Mouse (Mus musculus) liver, embryonic 13.5 days (tissue): ENCODE results near the gene Tmem169. TPM values are rescaled to one million over a fixed set of nuclear protein-coding genes. Genes with fewer than 3 reads are reported as not detected.

Source experiments
- ATAC-seq: fragments of 200-750 bp; cut with Nextera tagmentation; 2 replicates; pipeline ENCODE4 v1.8.0; 2017; ENCODE audit warnings: low read depth, mild to moderate bottlenecking, moderate number of reproducible peaks, moderate library complexity
- DNase-seq: peaks from one replicate; pipeline ENCODE4 v3.0.0; 2022
- H3K27ac ChIP-seq: fragments of 300-500 bp; sonication (generic); 2 replicates; pipeline ENCODE4 v1.5.1; 2015; ENCODE audit warnings: moderate library complexity, mild to moderate bottlenecking, inconsistent platforms
- H3K27me3 ChIP-seq: fragments of 300-500 bp; sonication (generic); 2 replicates; pipeline ENCODE4 v1.6.1; 2015; ENCODE audit warnings: mild to moderate bottlenecking, inconsistent platforms
- H3K36me3 ChIP-seq: fragments of 300-500 bp; sonication (generic); 2 replicates; pipeline ENCODE4 v1.6.1; 2015; ENCODE audit warnings: mild to moderate bottlenecking, inconsistent platforms
- H3K4me1 ChIP-seq: fragments of 300-500 bp; sonication (generic); replicated peaks from 2 replicates; pipeline ENCODE4 v1.6.1; 2015; ENCODE audit warnings: inconsistent platforms
- H3K4me2 ChIP-seq: fragments of 300-500 bp; sonication (generic); 2 replicates; pipeline ENCODE4 v1.6.1; 2015; ENCODE audit warnings: inconsistent platforms, mild to moderate bottlenecking, moderate library complexity
- H3K4me3 ChIP-seq: fragments of 300-500 bp; sonication (generic); replicated peaks from 2 replicates; pipeline ENCODE4 v1.5.1; 2015; ENCODE audit warnings: mild to moderate bottlenecking, inconsistent platforms
- H3K9ac ChIP-seq: fragments of 300-500 bp; sonication (generic); 2 replicates; pipeline ENCODE4 v1.6.1; 2015; ENCODE audit warnings: mild to moderate bottlenecking, inconsistent platforms
- H3K9me3 ChIP-seq: fragments of 300-500 bp; sonication (generic); replicated peaks from 2 replicates; pipeline ENCODE4 v1.6.1; 2016; ENCODE audit warnings: inconsistent platforms
- WGBS: fragments of 180-500 bp; shearing (Covaris S2); methylation state at CpG from one replicate; pipeline ENCODE4 v1.1.7; 2015; ENCODE audit not compliant: insufficient replicate concordance; 5-methylcytosine and 5-hydroxymethylcytosine counted together
- polyA plus RNA-seq: library from polyadenylated mRNA; unstranded; fragments of >200 nt; fragmentation: Nextera tagmentation; extraction: Ambion mirVana; gene quantifications from 2 replicates; pipeline ENCODE4 v1.2.1, GENCODE M21; 2015

Tmem169 gene
- polyA plus RNA-seq, 1 experiment from 2014 or later: 0.48 TPM

GRCm38 (mm10) chr1:72288527-72289150 is 4.5 kb downstream of the Tmem169 start:
- H3K4me3 ChIP-seq: no peak overlapping the region
- no peaks in the 10 kb centered on the region for H3K36me3 ChIP-seq
- no peak overlapping the region for H3K4me2 ChIP-seq
- H3K9me3 ChIP-seq: no peaks in the 10 kb centered on the region
- peaks cover 15% of the 10 kb centered on the region for H3K27me3 ChIP-seq
- H3K4me1 ChIP-seq: peaks cover 13% of the 10 kb centered on the region
- H3K27ac ChIP-seq: peak overlapping the region; percentile 57
- 57% methylated on average over 4 of the region's 4 CpGs for WGBS
- no peak overlapping the region for H3K9ac ChIP-seq
- ATAC-seq (0 out of 2 replicates have a peak, but pooled peaks have one; percentile 15), DNase-seq (no peak)

- no peak overlapping the region for H3K4me2 ChIP-seq
- no peaks in the 10 kb centered on the region for H3K36me3 ChIP-seq
- no peak overlapping the region for H3K4me3 ChIP-seq
- DNase-seq: no peak
- no peak overlapping the region for H3K9ac ChIP-seq
- H3K9me3 ChIP-seq: no peaks in the 10 kb centered on the region
- no peak for ATAC-seq
- H3K27me3 ChIP-seq: no peaks in the 10 kb centered on the region
- no peak overlapping the region for H3K27ac ChIP-seq
- H3K4me1 ChIP-seq: peaks cover 4% of the 10 kb centered on the region; the same call in 1 of the 2 replicates
- WGBS: 83% methylated on average over 4 of the region's 4 CpGs
Observed at GRCm38 (mm10) chr1:72290896-72291295, 6.7 kb downstream of the Tmem169 start.

GRCm38 (mm10) chr1:72291421-72291820 is 7.3 kb downstream of the Tmem169 start:
- no peaks in the 10 kb centered on the region for H3K9me3 ChIP-seq
- 72% methylated on average over 4 of the region's 4 CpGs for WGBS
- no peaks in the 10 kb centered on the region for H3K27me3 ChIP-seq
- H3K4me1 ChIP-seq: peaks cover 4% of the 10 kb centered on the region; the same call in 1 of the 2 replicates
- no peak overlapping the region for H3K27ac ChIP-seq
- no peak overlapping the region for H3K4me3 ChIP-seq
- no peak overlapping the region for H3K9ac ChIP-seq
- H3K4me2 ChIP-seq: no peak overlapping the region
- H3K36me3 ChIP-seq: no peaks in the 10 kb centered on the region
- ATAC-seq (no peak), DNase-seq (no peak)

GRCm38 (mm10) chr1:72291925-72292324 is 7.8 kb downstream of the Tmem169 start:
- H3K9me3 ChIP-seq: no peaks in the 10 kb centered on the region
- no peaks in the 10 kb centered on the region; the same call in 1 of the 2 replicates for H3K4me1 ChIP-seq
- ATAC-seq (no peak), DNase-seq (no peak)
- H3K9ac ChIP-seq: no peak overlapping the region
- no peak overlapping the region for H3K4me3 ChIP-seq
- WGBS: 61% methylated on average over 2 of the region's 2 CpGs
- no peak overlapping the region for H3K4me2 ChIP-seq
- no peaks in the 10 kb centered on the region for H3K27me3 ChIP-seq
- no peak overlapping the region for H3K27ac ChIP-seq
- H3K36me3 ChIP-seq: no peaks in the 10 kb centered on the region

- no peak overlapping the region for H3K27ac ChIP-seq
- H3K36me3 ChIP-seq: no peaks in the 10 kb centered on the region
- H3K4me1 ChIP-seq: no peaks in the 10 kb centered on the region
- WGBS: 46% methylated on average over 4 of the region's 4 CpGs
- no peak overlapping the region for H3K4me3 ChIP-seq
- H3K27me3 ChIP-seq: no peaks in the 10 kb centered on the region
- H3K4me2 ChIP-seq: no peak overlapping the region
- DNase-seq (no peak), ATAC-seq (no peak)
- H3K9me3 ChIP-seq: no peaks in the 10 kb centered on the region
- no peak overlapping the region for H3K9ac ChIP-seq
Observed at GRCm38 (mm10) chr1:72293869-72294663, 9.9 kb downstream of the Tmem169 start.

- Histone ChIP-seq H3K27me3 (no peaks in the 10 kb centered on the region), H3K9ac (no peak overlapping the region), H3K4me2 (no peak overlapping the region), H3K36me3 (no peaks in the 10 kb centered on the region), H3K4me3 (no peak overlapping the region), H3K9me3 (no peaks in the 10 kb centered on the region), H3K27ac (no peak overlapping the region), H3K4me1 (no peaks in the 10 kb centered on the region)
- no peak for DNase-seq
- ATAC-seq: no peak
- 53% methylated on average over 8 of the region's 8 CpGs for WGBS
Observed at GRCm38 (mm10) chr1:72295746-72296145, 11.6 kb downstream of the Tmem169 start.

- ATAC-seq (no peak), DNase-seq (no peak)
- WGBS: 59% methylated on average over 1 of the region's 1 CpGs
- Histone ChIP-seq H3K27ac (no peak overlapping the region), H3K9me3 (no peaks in the 10 kb centered on the region), H3K9ac (no peak overlapping the region), H3K4me1 (peaks cover 7% of the 10 kb centered on the region; the same call in 1 of the 2 replicates), H3K4me2 (no peak overlapping the region), H3K27me3 (no peaks in the 10 kb centered on the region), H3K4me3 (no peak overlapping the region), H3K36me3 (no peaks in the 10 kb centered on the region)
Observed at GRCm38 (mm10) chr1:72301845-72302244, 17.7 kb downstream of the Tmem169 start.

GRCm38 (mm10) chr1:72306241-72306640 is 22.1 kb downstream of the Tmem169 start:
- Histone ChIP-seq H3K9ac (peak overlapping the region; percentile 19; the same call in 1 of the 2 replicates), H3K4me1 (peaks cover 19% of the 10 kb centered on the region), H3K36me3 (no peaks in the 10 kb centered on the region), H3K4me3 (peak overlapping the region; percentile 75; the same call in 1 of the 2 replicates), H3K27me3 (no peaks in the 10 kb centered on the region), H3K9me3 (no peaks in the 10 kb centered on the region), H3K4me2 (peak overlapping the region; percentile 79), H3K27ac (no peak overlapping the region)
- WGBS: 60% methylated on average over 3 of the region's 3 CpGs
- DNase-seq (no peak), ATAC-seq (no peak)

- 3% methylated on average over 11 of the region's 11 CpGs for WGBS
- Histone ChIP-seq H3K4me2 (peak overlapping the region; percentile 79), H3K27ac (peak overlapping the region; percentile 87), H3K4me1 (peaks cover 19% of the 10 kb centered on the region), H3K9ac (peak overlapping the region; percentile 77), H3K27me3 (no peaks in the 10 kb centered on the region), H3K4me3 (peak overlapping the region; percentile 75), H3K36me3 (peaks cover 3% of the 10 kb centered on the region; the same call in 1 of the 2 replicates), H3K9me3 (no peaks in the 10 kb centered on the region)
- ATAC-seq (peak; percentile 78), DNase-seq (no peak)
Observed at GRCm38 (mm10) chr1:72306679-72307181, 22.6 kb downstream of the Tmem169 start.

- ATAC-seq (peak; percentile 96), DNase-seq (peak; percentile 86)
- Histone ChIP-seq H3K4me1 (peaks cover 19% of the 10 kb centered on the region), H3K4me2 (peak within 1 kb of the TSS; percentile 79), H3K4me3 (peak within 1 kb of the TSS; percentile 75), H3K27me3 (no peaks in the 10 kb centered on the region), H3K9me3 (no peaks in the 10 kb centered on the region), H3K9ac (peak within 1 kb of the TSS; percentile 77), H3K27ac (peak within 1 kb of the TSS; percentile 87), H3K36me3 (peaks cover 9% of the 10 kb centered on the region; the same call in 1 of the 2 replicates)
- WGBS: under 1% methylated on average over 21 of the region's 21 CpGs
Observed at GRCm38 (mm10) chr1:72307317-72307798, 23.2 kb downstream of the Tmem169 start, which contains the start of gene Xrcc5. TSS of gene Xrcc5 (plus strand) at chr1:72307421.

- Histone ChIP-seq H3K27me3 (no peaks in the 10 kb centered on the region), H3K27ac (no peak overlapping the region), H3K4me1 (peaks cover 19% of the 10 kb centered on the region), H3K36me3 (peaks cover 17% of the 10 kb centered on the region), H3K4me3 (no peak overlapping the region), H3K9ac (0 out of 2 replicates have a peak overlapping the region, but pooled peaks have one; percentile 17), H3K9me3 (no peaks in the 10 kb centered on the region), H3K4me2 (no peak overlapping the region)
- ATAC-seq: no peak
- no peak for DNase-seq
- 69% methylated on average over 4 of the region's 4 CpGs for WGBS
Observed at GRCm38 (mm10) chr1:72308919-72309318, 24.8 kb downstream of the Tmem169 start.
